Mouse (Mus musculus): ENCODE measurements around the gene Col23a1. TPM values are rescaled to one million over a fixed set of nuclear protein-coding genes. Genes with fewer than 3 reads are reported as not detected.

The Col23a1 gene
- polyA plus RNA-seq, 1 experiment = 4.4 TPM

DNA sequence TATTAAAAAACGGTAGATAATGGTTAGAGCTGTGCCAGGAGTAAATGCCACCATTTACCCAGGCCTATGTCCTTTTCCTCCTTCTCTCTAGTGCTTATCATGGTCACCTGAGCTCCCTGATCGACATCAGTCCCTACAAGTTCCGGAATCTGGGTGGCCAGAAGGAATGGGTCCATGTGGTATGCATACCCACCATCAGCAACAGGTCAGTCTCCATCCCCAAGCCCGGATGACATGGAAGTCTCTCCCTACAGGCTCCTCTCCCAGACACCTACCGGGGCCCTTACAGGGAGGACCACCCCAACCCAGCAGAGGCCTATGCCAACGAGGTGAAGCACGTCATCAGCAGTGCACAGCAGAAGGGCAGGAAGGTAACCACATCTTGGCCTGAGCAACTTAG lies 302.2 kb downstream of the Col23a1 start:
- Histone ChIP-seq H3K27ac (ENCODE audit: insufficient read depth, low read depth, low read length) (no peak overlapping the region), H3K27me3 (ENCODE audit: control insufficient read depth, insufficient read depth, low read length) (no peaks in the 10 kb centered on the region), H3K4me3 (ENCODE audit: low read depth, low read length) (no peak overlapping the region), H3K36me3 (ENCODE audit: control insufficient read depth, insufficient read depth, low read length) (peaks cover 61% of the 10 kb centered on the region), H3K4me1 (ENCODE audit: control insufficient read depth, insufficient read depth, insufficient read length, low read length) (no peaks in the 10 kb centered on the region; the same call in 1 of the 2 replicates)
- 80% methylated on average over 7 of the region's 7 CpGs for WGBS
- TF ChIP-seq POLR2A (IDR thresholded peaks at IDR 0.05; ENCODE audit: low read depth, low read length) (no peak), CTCF (IDR thresholded peaks at IDR 0.05; ENCODE audit: extremely low read depth, insufficient read length, insufficient replicate concordance, low read depth, low read length) (no peak)

DNA sequence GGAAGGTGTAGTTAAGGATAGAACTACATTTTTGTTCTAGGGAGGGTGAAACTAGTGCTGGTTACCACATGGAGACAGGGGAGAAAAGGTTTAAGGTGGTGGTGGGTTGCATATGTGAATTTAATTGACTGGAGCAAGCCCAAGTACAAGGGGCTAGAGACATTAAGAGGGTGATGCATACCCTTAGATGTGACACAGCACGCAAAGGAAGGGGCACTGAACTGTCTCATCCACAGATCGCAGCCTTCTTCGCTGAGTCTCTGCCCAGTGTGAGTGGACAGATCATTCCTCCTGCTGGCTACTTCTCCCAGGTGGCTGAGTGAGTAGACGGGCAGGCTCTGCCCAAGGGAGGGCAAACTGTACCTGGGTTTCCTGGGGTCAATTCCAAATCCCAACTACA lies 303.6 kb downstream of the Col23a1 start:
- H3K4me3 ChIP-seq (ENCODE audit: low read depth, low read length) = no peak overlapping the region
- H3K4me1 ChIP-seq (ENCODE audit: control insufficient read depth, insufficient read depth, insufficient read length, low read length) = no peaks in the 10 kb centered on the region; the same call in 1 of the 2 replicates
- H3K36me3 ChIP-seq (ENCODE audit: control insufficient read depth, insufficient read depth, low read length) = peaks cover 70% of the 10 kb centered on the region
- WGBS = 95% methylated on average over 4 of the region's 4 CpGs
- no peak for TF ChIP-seq CTCF (IDR thresholded peaks at IDR 0.05; ENCODE audit: extremely low read depth, insufficient read length, insufficient replicate concordance, low read depth, low read length)
- no peak for TF ChIP-seq POLR2A (IDR thresholded peaks at IDR 0.05; ENCODE audit: low read depth, low read length)
- no peak overlapping the region for H3K27ac ChIP-seq (ENCODE audit: insufficient read depth, low read depth, low read length)
- no peaks in the 10 kb centered on the region for H3K27me3 ChIP-seq (ENCODE audit: control insufficient read depth, insufficient read depth, low read length)

DNA sequence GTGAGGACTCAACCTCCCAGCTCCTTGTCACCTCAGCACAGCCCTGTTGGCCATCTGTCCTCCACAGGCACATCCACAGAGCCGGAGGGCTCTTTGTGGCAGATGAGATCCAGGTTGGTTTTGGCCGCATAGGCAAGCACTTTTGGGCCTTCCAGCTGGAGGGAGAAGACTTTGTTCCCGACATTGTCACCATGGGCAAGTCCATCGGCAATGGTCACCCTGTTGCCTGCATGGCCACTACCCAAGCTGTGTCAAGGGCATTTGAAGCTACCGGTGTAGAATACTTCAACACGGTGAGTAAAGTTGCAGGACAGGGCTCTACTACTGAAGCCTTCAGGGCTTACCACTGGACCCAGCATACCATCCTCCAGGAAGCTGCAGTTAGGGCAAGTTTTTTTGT lies 304.1 kb downstream of the Col23a1 start:
- TF ChIP-seq CTCF (IDR thresholded peaks at IDR 0.05; ENCODE audit: extremely low read depth, insufficient read length, insufficient replicate concordance, low read depth, low read length) = no peak
- no peak for TF ChIP-seq POLR2A (IDR thresholded peaks at IDR 0.05; ENCODE audit: low read depth, low read length)
- no peaks in the 10 kb centered on the region; the same call in 1 of the 2 replicates for H3K4me1 ChIP-seq (ENCODE audit: control insufficient read depth, insufficient read depth, insufficient read length, low read length)
- 83% methylated on average over 6 of the region's 6 CpGs for WGBS
- no peak overlapping the region for H3K4me3 ChIP-seq (ENCODE audit: low read depth, low read length)
- H3K36me3 ChIP-seq (ENCODE audit: control insufficient read depth, insufficient read depth, low read length) = peaks cover 72% of the 10 kb centered on the region
- H3K27me3 ChIP-seq (ENCODE audit: control insufficient read depth, insufficient read depth, low read length) = no peaks in the 10 kb centered on the region
- no peak overlapping the region for H3K27ac ChIP-seq (ENCODE audit: insufficient read depth, low read depth, low read length)

DNA sequence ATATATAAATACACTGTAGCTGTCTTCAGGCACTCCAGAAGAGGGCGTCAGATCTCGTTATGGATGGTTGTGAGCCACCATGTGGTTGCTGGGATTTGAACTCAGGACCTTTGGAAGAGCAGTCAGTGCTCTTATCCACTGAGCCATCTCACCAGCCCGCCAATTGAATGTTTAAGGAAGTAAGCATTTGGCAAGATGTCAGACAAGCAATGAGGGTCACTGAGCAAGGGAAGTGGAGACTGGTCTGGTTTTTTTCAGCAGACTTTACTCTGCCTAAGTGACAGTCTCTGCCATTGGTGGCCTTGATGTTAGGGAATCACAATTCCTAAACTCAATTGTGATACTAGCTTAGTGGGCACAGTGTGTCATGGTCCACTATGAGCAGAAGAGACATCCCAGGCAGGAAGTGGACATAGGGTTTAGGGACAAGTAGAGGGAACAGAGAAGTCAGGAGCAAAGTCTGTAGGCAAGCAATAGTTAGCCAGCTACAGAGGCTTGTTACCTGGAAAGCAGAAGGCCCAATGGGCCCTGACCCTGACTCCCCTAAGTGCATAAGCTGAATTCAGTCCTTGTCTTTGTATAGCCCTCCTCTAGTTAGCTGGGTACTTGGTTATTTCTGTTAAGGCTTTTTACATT lies 305.1 kb downstream of the Col23a1 start:
- Histone ChIP-seq H3K36me3 (ENCODE audit: control insufficient read depth, insufficient read depth, low read length) (peaks cover 77% of the 10 kb centered on the region), H3K27ac (ENCODE audit: insufficient read depth, low read depth, low read length) (no peak overlapping the region), H3K4me1 (ENCODE audit: control insufficient read depth, insufficient read depth, insufficient read length, low read length) (no peaks in the 10 kb centered on the region; the same call in 1 of the 2 replicates), H3K27me3 (ENCODE audit: control insufficient read depth, insufficient read depth, low read length) (no peaks in the 10 kb centered on the region), H3K4me3 (ENCODE audit: low read depth, low read length) (no peak overlapping the region)
- TF ChIP-seq CTCF (IDR thresholded peaks at IDR 0.05; ENCODE audit: extremely low read depth, insufficient read length, insufficient replicate concordance, low read depth, low read length) (no peak), POLR2A (IDR thresholded peaks at IDR 0.05; ENCODE audit: low read depth, low read length) (no peak)
- 45% methylated on average over 3 of the region's 3 CpGs for WGBS

DNA sequence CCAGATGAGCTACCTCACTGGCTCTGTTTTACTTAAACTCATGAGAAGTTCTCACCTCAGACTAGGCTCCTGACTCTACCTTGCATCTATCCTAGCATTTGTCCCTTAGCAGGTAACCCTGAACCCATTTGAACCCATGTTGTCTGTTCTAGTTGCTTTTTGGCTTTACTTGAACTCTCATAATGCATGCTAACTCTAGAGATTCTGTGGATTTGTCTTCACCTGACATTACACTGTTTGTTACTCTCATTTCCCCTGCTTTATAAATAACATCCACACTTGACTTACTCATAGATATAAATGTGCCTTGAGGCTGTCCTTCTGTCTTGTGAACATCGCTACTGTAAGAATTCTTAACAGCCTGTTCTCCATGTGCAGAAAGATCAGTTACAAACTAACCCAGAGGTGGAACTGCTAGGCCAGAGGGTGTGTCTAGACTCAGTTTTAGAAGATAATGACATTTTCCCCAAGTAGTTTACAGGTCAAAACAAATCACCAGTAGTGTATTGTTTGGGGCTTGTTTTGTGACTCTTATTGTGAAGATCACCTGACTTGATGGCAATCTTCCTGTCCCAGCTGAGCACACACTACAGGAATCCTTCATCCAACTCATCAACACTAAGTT lies 305.9 kb downstream of the Col23a1 start:
- no peak overlapping the region for H3K27ac ChIP-seq (ENCODE audit: insufficient read depth, low read depth, low read length)

DNA sequence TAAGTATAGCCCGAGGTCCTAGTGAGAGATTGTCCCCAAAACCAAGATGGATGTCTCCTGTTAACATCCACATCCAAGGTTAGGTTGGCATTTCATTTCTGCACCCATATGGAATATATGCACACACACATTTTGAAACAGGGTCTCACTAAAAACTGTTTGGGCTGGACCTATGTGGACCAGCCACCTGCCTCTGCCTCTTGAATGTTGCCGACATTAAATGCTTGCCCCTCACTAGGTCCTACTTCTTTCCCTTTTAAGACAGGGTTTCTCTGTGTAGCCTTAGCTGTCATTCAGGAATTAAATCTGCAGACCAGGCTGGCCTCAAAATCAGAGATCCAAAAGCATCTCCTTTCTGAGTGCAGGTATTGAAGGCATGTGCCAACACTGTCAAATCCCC lies 307.8 kb downstream of the Col23a1 start:
- Histone ChIP-seq H3K27me3 (ENCODE audit: control insufficient read depth, insufficient read depth, low read length) (no peaks in the 10 kb centered on the region), H3K36me3 (ENCODE audit: control insufficient read depth, insufficient read depth, low read length) (peaks cover 86% of the 10 kb centered on the region), H3K27ac (ENCODE audit: insufficient read depth, low read depth, low read length) (no peak overlapping the region)

More for the DNA sequence above, 305.9 kb downstream of the Col23a1 start:
- 86% methylated on average over 1 of the region's 1 CpGs for WGBS
- Histone ChIP-seq H3K4me1 (ENCODE audit: control insufficient read depth, insufficient read depth, insufficient read length, low read length) (no peaks in the 10 kb centered on the region; the same call in 1 of the 2 replicates), H3K27me3 (ENCODE audit: control insufficient read depth, insufficient read depth, low read length) (no peaks in the 10 kb centered on the region), H3K4me3 (ENCODE audit: low read depth, low read length) (no peak overlapping the region), H3K36me3 (ENCODE audit: control insufficient read depth, insufficient read depth, low read length) (peaks cover 81% of the 10 kb centered on the region)
- TF ChIP-seq CTCF (IDR thresholded peaks at IDR 0.05; ENCODE audit: extremely low read depth, insufficient read length, insufficient replicate concordance, low read depth, low read length) (no peak), POLR2A (IDR thresholded peaks at IDR 0.05; ENCODE audit: low read depth, low read length) (no peak)

DNA sequence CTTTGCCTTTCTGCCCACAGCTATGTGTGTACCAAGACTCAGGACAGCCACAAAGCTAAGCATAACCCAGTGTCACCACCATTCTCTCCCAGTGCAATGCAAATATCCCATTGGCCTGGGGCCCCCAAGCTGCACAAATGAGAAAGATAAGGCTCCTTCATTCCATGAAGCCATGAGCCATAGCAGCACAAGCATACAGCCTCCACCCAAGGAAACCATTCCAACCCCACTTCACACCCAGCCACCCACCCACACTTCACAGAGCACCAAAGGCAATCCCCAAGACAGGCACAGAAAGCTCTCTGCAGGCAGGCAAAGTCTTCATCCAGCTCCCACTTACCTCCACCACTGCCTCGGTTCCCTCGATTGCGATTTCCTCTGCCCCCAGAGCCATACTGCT lies 312.5 kb downstream of the Col23a1 start:
- WGBS = 69% methylated on average over 3 of the region's 3 CpGs
- H3K36me3 ChIP-seq (ENCODE audit: control insufficient read depth, insufficient read depth, low read length) = peaks cover 74% of the 10 kb centered on the region
- H3K27ac ChIP-seq (ENCODE audit: insufficient read depth, low read depth, low read length) = no peak overlapping the region

More for the DNA sequence above, 307.8 kb downstream of the Col23a1 start:
- WGBS = 69% methylated on average over 2 of the region's 2 CpGs
- Histone ChIP-seq H3K4me1 (ENCODE audit: control insufficient read depth, insufficient read depth, insufficient read length, low read length) (no peaks in the 10 kb centered on the region), H3K4me3 (ENCODE audit: low read depth, low read length) (no peak overlapping the region)
- TF ChIP-seq POLR2A (IDR thresholded peaks at IDR 0.05; ENCODE audit: low read depth, low read length) = no peak
- TF ChIP-seq CTCF (IDR thresholded peaks at IDR 0.05; ENCODE audit: extremely low read depth, insufficient read length, insufficient replicate concordance, low read depth, low read length) = no peak

More for the DNA sequence above, 312.5 kb downstream of the Col23a1 start:
- TF ChIP-seq POLR2A (IDR thresholded peaks at IDR 0.05; ENCODE audit: low read depth, low read length) (no peak), CTCF (IDR thresholded peaks at IDR 0.05; ENCODE audit: extremely low read depth, insufficient read length, insufficient replicate concordance, low read depth, low read length) (no peak)
- Histone ChIP-seq H3K27me3 (ENCODE audit: control insufficient read depth, insufficient read depth, low read length) (no peaks in the 10 kb centered on the region), H3K4me1 (ENCODE audit: control insufficient read depth, insufficient read depth, insufficient read length, low read length) (no peaks in the 10 kb centered on the region), H3K4me3 (ENCODE audit: low read depth, low read length) (no peak overlapping the region)
